Mouse (Mus musculus): ENCODE results near the gene BC048403.

- TF ChIP-seq GATA1 (IDR thresholded peaks at IDR 0.05; ENCODE audit: low read depth, low read length) (no peak), MAFK (IDR thresholded peaks at IDR 0.05; ENCODE audit: borderline replicate concordance, low read depth, low read length) (no peak)
Measured at GRCm38 (mm10) chr10:121796027-121796802, 56.5 kb downstream of the BC048403 start.

Data from MEL (cell line).